Mouse (Mus musculus): ENCODE data around the gene Olfr1112.
"Not testable (repeated sequence)": the region's sequence is repeated elsewhere in the genome, so short reads cannot be mapped to it uniquely, and the experiment has no call there.

GRCm38 (mm10) chr2:87167731-87168130, 19.9 kb upstream of the Olfr1112 start:
- TF ChIP-seq POLR2A (IDR thresholded peaks at IDR 0.05; ENCODE audit: insufficient read depth, low read length); CTCF (IDR thresholded peaks at IDR 0.05; ENCODE audit: low read depth, low read length); EP300 (IDR thresholded peaks at IDR 0.05; ENCODE audit: insufficient read depth, low read depth, low read length): not testable (repeated sequence)
